Mouse (Mus musculus) CH12.LX (cell line): Measurements from ENCODE around the gene Gm20388. TPM values are rescaled to one million over a fixed set of nuclear protein-coding genes. Genes with fewer than 3 reads are reported as not detected.

Experiments used
- DNase-seq: peaks from one replicate; pipeline ENCODE4 v3.0.0-alpha.2; 2013; ENCODE audit errors: extremely low read depth
- H3K27ac ChIP-seq: 2 replicates; pipeline ENCODE4 v1.5.1; 2012; ENCODE audit warnings: low read depth, mild to moderate bottlenecking, control low read depth, moderate library complexity; ENCODE audit not compliant: insufficient read depth
- H3K27me3 ChIP-seq: replicated peaks from 2 replicates; pipeline ENCODE3; 2012; ENCODE audit warnings: inconsistent platforms
- H3K36me3 ChIP-seq, 2 experiments: replicated peaks in 1 of 2; 2 replicates each; pipeline versions ENCODE3 to v1.6.1; 2012; ENCODE audit warnings: inconsistent platforms in 1 of 2, low read length in 1 of 2, mild to moderate bottlenecking in 1 of 2, mixed read lengths in 1 of 2, moderate library complexity in 1 of 2; ENCODE audit not compliant: control insufficient read depth in 1 of 2, insufficient read depth in 1 of 2
- H3K4me1 ChIP-seq, 2 experiments: 2 replicates each; pipeline ENCODE4 v1.6.1; 2012; ENCODE audit warnings: inconsistent platforms in 1 of 2, moderate library complexity in 1 of 2; ENCODE audit not compliant: insufficient read depth in 2 of 2, control insufficient read depth in 1 of 2
- H3K4me2 ChIP-seq: 2 replicates; pipeline ENCODE4 v1.6.1; 2012; ENCODE audit warnings: low read depth, mild to moderate bottlenecking, control low read depth; ENCODE audit not compliant: poor library complexity, insufficient read depth, severe bottlenecking
- H3K4me3 ChIP-seq, 3 experiments: fragments of 150-350 bp in 1 of 3; sonication (generic) in 1 of 3; replicated peaks in 1 of 3; 2 replicates each; pipeline versions ENCODE3 to v1.5.1; 2011 to 2012; ENCODE audit warnings: low read depth in 2 of 3, low read length in 2 of 3, mild to moderate bottlenecking in 2 of 3, moderate library complexity in 2 of 3, control low read depth in 1 of 3, improper control_type of control experiment in 1 of 3, inconsistent platforms in 1 of 3, mixed read lengths in 1 of 3; ENCODE audit not compliant: poor library complexity in 1 of 3
- H3K79me2 ChIP-seq: replicated peaks from 2 replicates; pipeline ENCODE4 v1.6.1; 2012; ENCODE audit warnings: mild to moderate bottlenecking, moderate library complexity; ENCODE audit not compliant: control insufficient read depth, poor library complexity, insufficient read depth, severe bottlenecking; ENCODE audit errors: extremely low read depth
- H3K9ac ChIP-seq: 2 replicates; pipeline ENCODE4 v1.6.1; 2012; ENCODE audit warnings: low read depth, mild to moderate bottlenecking, control low read depth, moderate library complexity; ENCODE audit not compliant: insufficient read depth
- H3K9me3 ChIP-seq: replicated peaks from 2 replicates; pipeline ENCODE3; 2012; ENCODE audit warnings: low read length, inconsistent platforms, mixed read lengths
- BHLHE40 ChIP-seq: IDR thresholded peaks from 2 replicates; pipeline ENCODE4 v1.6.1; 2011; ENCODE audit warnings: mild to moderate bottlenecking, low read depth, low read length, improper control_type of control experiment
- CHD2 ChIP-seq: IDR thresholded peaks from 2 replicates; pipeline ENCODE4 v1.6.1; 2011; ENCODE audit warnings: low read length, improper control_type of control experiment
- CTCF ChIP-seq, 2 experiments: IDR thresholded peaks in 1 of 2; conservative IDR thresholded peaks in 1 of 2; 2 replicates each; pipeline ENCODE4 v1.5.1; 2011 to 2012; ENCODE audit warnings: low read depth in 2 of 2, low read length in 2 of 2, improper control_type of control experiment in 1 of 2, inconsistent platforms in 1 of 2, mild to moderate bottlenecking in 1 of 2, moderate library complexity in 1 of 2
- EP300 ChIP-seq: IDR thresholded peaks from 2 replicates; pipeline ENCODE4 v1.6.1; 2011; ENCODE audit warnings: low read length, improper control_type of control experiment
- ETS1 ChIP-seq: conservative IDR thresholded peaks from 2 replicates; pipeline ENCODE4 v1.6.1; 2012; ENCODE audit warnings: low read depth, mild to moderate bottlenecking, inconsistent platforms, low read length, improper control_type of control experiment, moderate library complexity
- GABPA ChIP-seq: IDR thresholded peaks from 2 replicates; pipeline ENCODE4 v1.6.1; 2012; ENCODE audit warnings: low read depth, low read length, improper control_type of control experiment, inconsistent platforms; ENCODE audit not compliant: insufficient replicate concordance
- HCFC1 ChIP-seq: IDR thresholded peaks from 2 replicates; pipeline ENCODE4 v1.6.1; 2012; ENCODE audit warnings: low read depth, mild to moderate bottlenecking, inconsistent platforms, low read length, improper control_type of control experiment
- JUN ChIP-seq: IDR thresholded peaks from 2 replicates; pipeline ENCODE4 v1.6.1; 2011; ENCODE audit warnings: low read depth, mild to moderate bottlenecking, low read length, improper control_type of control experiment, moderate library complexity; ENCODE audit not compliant: insufficient read depth
- JUND ChIP-seq: conservative IDR thresholded peaks from 2 replicates; pipeline ENCODE4 v1.6.1; 2011; ENCODE audit warnings: low read depth, low read length, improper control_type of control experiment
- MAFK ChIP-seq: IDR thresholded peaks from 2 replicates; pipeline ENCODE4 v1.6.1; 2011; ENCODE audit warnings: low read length, improper control_type of control experiment; ENCODE audit not compliant: insufficient replicate concordance
- MAX ChIP-seq: IDR thresholded peaks from 2 replicates; pipeline ENCODE4 v1.6.1; 2011; ENCODE audit warnings: low read length, improper control_type of control experiment
- MEF2A ChIP-seq: IDR thresholded peaks from 2 replicates; pipeline ENCODE4 v1.6.1; 2014; ENCODE audit warnings: low read depth, mild to moderate bottlenecking, inconsistent platforms, low read length, improper control_type of control experiment, borderline replicate concordance
- MXI1 ChIP-seq: IDR thresholded peaks from 2 replicates; pipeline ENCODE4 v1.6.1; 2011; ENCODE audit warnings: mild to moderate bottlenecking, low read depth, low read length, improper control_type of control experiment
- MYC ChIP-seq: IDR thresholded peaks from 2 replicates; pipeline ENCODE4 v1.6.1; 2011; ENCODE audit warnings: low read depth, mild to moderate bottlenecking, improper control_type of control experiment, low read length
- NELFE ChIP-seq: IDR thresholded peaks from 2 replicates; pipeline ENCODE4 v1.6.1; 2011; ENCODE audit warnings: low read depth, low read length, improper control_type of control experiment
- NRF1 ChIP-seq: IDR thresholded peaks from 2 replicates; pipeline ENCODE4 v1.6.1; 2014; ENCODE audit warnings: low read depth, mild to moderate bottlenecking, inconsistent platforms, low read length, improper control_type of control experiment, moderate library complexity
- POLR2AphosphoS2 ChIP-seq: IDR thresholded peaks from 2 replicates; pipeline ENCODE4 v1.6.1; 2011; ENCODE audit warnings: low read depth, low read length, improper control_type of control experiment
- RAD21 ChIP-seq: IDR thresholded peaks from 2 replicates; pipeline ENCODE4 v1.6.1; 2011; ENCODE audit warnings: low read depth, mild to moderate bottlenecking, low read length, improper control_type of control experiment, moderate library complexity
- TCF12 ChIP-seq: IDR thresholded peaks from 2 replicates; pipeline ENCODE4 v1.6.1; 2014; ENCODE audit warnings: low read depth, mild to moderate bottlenecking, inconsistent platforms, low read length, improper control_type of control experiment
- USF1 ChIP-seq: IDR thresholded peaks from 2 replicates; pipeline ENCODE4 v1.6.1; 2014; ENCODE audit warnings: low read depth, mild to moderate bottlenecking, inconsistent platforms, low read length, improper control_type of control experiment
- USF2 ChIP-seq: conservative IDR thresholded peaks from 2 replicates; pipeline ENCODE4 v1.6.1; 2011; ENCODE audit warnings: low read depth, low read length, improper control_type of control experiment
- ZKSCAN1 ChIP-seq: IDR thresholded peaks from 2 replicates; pipeline ENCODE4 v1.6.1; 2012; ENCODE audit warnings: low read depth, inconsistent platforms, low read length, improper control_type of control experiment, borderline replicate concordance
- ZNF384 ChIP-seq: IDR thresholded peaks from 2 replicates; pipeline ENCODE4 v1.6.1; 2012; ENCODE audit warnings: low read depth, low read length, improper control_type of control experiment, inconsistent platforms
- dilution Hi-C: fragments of 300-500 bp; cut with MboI; formaldehyde crosslinking; loops from 2 replicates; pipeline ENCODE4 v1.14.3; 2020; ENCODE audit warnings: low sequenced_read_pairs; ENCODE audit not compliant: extremely low pct_unique_long_range_greater_than_20kb, extremely low pct_ligation_motif_present
- in situ Hi-C: fragments of 300-500 bp; cut with MboI; formaldehyde crosslinking; loops from 3 replicates; pipeline ENCODE4 v1.14.3; 2019; ENCODE audit warnings: low sequenced_read_pairs, low pct_ligation_motif_present, low pct_unique_long_range_greater_than_20kb, mixed read lengths
- polyA plus RNA-seq: library from polyadenylated mRNA; unstranded; fragments of >175 nt; gene quantifications from 2 replicates; pipeline ENCODE4 v1.2.1, GENCODE M21; 2012; ENCODE audit warnings: low read depth; ENCODE audit not compliant: insufficient read length
- total RNA-seq, 2 experiments: library from RNA; depleted of rRNA; stranded (reverse); fragments of 300-350 nt in 1 of 2; fragments of >200 nt in 1 of 2; gene quantifications; 2 replicates each; pipeline ENCODE4 v1.2.3; 2012 to 2014

Gene Gm20388
- total and polyA plus RNA-seq, 3 experiments: 14.8 to 26.3 (median 22.2) TPM

- no peak overlapping the region for H3K4me3 ChIP-seq
Measured at GRCm38 (mm10) chr8:121241761-121242552, 1331.3 kb downstream of the Gm20388 start.

GRCm38 (mm10) chr8:121242671-121243070 lies 1332.0 kb downstream of the Gm20388 start:
- TF ChIP-seq CTCF (conservative IDR thresholded peaks at IDR 0.05 in 1 of 2, IDR thresholded peaks at IDR 0.05 in 1 of 2; ENCODE audit: low read depth in 2 of 2, low read length in 2 of 2): no peak
- no peak for TF ChIP-seq MAFK
- TF ChIP-seq MEF2A: no peak
- TF ChIP-seq NELFE: no peak
- TF ChIP-seq ZNF384: no peak
- no peak for TF ChIP-seq ETS1
- TF ChIP-seq ZKSCAN1: no peak
- TF ChIP-seq POLR2AphosphoS2: no peak
- TF ChIP-seq USF2: no peak
- no peak for TF ChIP-seq RAD21
- TF ChIP-seq MYC: no peak
- no peak for TF ChIP-seq BHLHE40
- TF ChIP-seq MAX: no peak
- TF ChIP-seq JUN: no peak
- TF ChIP-seq MXI1: no peak
- TF ChIP-seq, all 38 proteins: peak for 0
- Histone ChIP-seq H3K4me2 (no peak overlapping the region; the same call in 1 of the 2 replicates), H3K4me3 (no peak overlapping the region), H3K9me3 (no peaks in the 10 kb centered on the region), H3K27me3 (peaks cover 70% of the 10 kb centered on the region), H3K9ac (no peak overlapping the region), H3K27ac (no peak overlapping the region), H3K79me2 (no peaks in the 10 kb centered on the region), H3K36me3 (no peaks in the 10 kb centered on the region), H3K4me1 (peaks cover 0 to 5% of the 10 kb centered on the region in 2 experiments; a peak in 1 of 4 replicates)
- in situ Hi-C loops: no loop called here
- dilution Hi-C loops: no loop called here
- no peak for DNase-seq

More at GRCm38 (mm10) chr8:121241761-121242552, 1331.3 kb downstream of the Gm20388 start:
- no peaks in the 10 kb centered on the region for H3K9me3 ChIP-seq
- H3K9ac ChIP-seq: no peak overlapping the region
- TF ChIP-seq EP300: no peak
- no peak for TF ChIP-seq NRF1
- TF ChIP-seq POLR2AphosphoS2: no peak
- TF ChIP-seq HCFC1: no peak
- TF ChIP-seq MYC: no peak
- no peak for TF ChIP-seq MAX
- no peak for TF ChIP-seq GABPA
- TF ChIP-seq JUN: no peak
- no peak for TF ChIP-seq MEF2A
- no peak for TF ChIP-seq NELFE
- TF ChIP-seq ZKSCAN1: no peak
- TF ChIP-seq USF2: no peak
- TF ChIP-seq USF1: no peak
- no peak for TF ChIP-seq CHD2
- TF ChIP-seq JUND: no peak
- TF ChIP-seq TCF12: no peak
- H3K4me2 ChIP-seq: no peak overlapping the region
- DNase-seq: no peak
- peaks cover 66% of the 10 kb centered on the region for H3K27me3 ChIP-seq
- H3K27ac ChIP-seq: no peak overlapping the region
- dilution Hi-C loops (no loop called here), in situ Hi-C loops (no loop called here)
- no peaks in the 10 kb centered on the region for H3K36me3 ChIP-seq
- H3K79me2 ChIP-seq: no peaks in the 10 kb centered on the region
- H3K4me1 ChIP-seq: peaks cover 0 to 5% of the 10 kb centered on the region in 2 experiments; a peak in 1 of 4 replicates
